In the genomic region with DNA sequence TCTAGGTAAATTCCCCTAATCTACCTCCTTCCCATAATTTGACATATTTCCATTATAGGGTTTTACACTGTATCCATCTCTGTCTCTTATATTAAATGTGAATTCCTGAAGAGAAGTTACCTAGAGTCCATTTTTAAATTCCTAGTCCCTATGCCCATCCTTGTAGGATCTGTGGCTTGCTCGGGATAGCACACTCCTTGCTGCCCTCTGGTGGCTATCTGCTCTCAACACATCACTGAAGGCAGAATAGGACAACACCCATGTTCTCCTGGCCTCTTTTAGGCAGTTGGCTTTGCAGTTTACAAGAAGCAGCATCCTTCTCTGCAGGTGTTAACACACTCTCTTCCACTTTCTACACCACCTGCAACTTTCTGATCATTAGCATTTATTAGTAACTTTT, we compare ENCODE assay signal across 10 mouse cellular contexts. TPM values are rescaled to one million over a fixed set of nuclear protein-coding genes. Genes with fewer than 3 reads are reported as not detected.
DNase-seq lines count a peak whose midpoint lies in the region; ATAC-seq lines count a peak whose summit lies in the region.
"Had no signal": no experiment of that assay in that cellular context is flagged by ENCODE, and none has a peak within 500 bp of the region (broad histone marks: within the 10 kb centered on the region; RNA-seq: fewer than 3 reads in every experiment).

No protein-coding gene starts in this region.

- no peak overlapping the region for H3K27ac ChIP-seq in forebrain, embryonic 11.5 days (ENCODE audit: low read depth, low read length)
- H3K27ac ChIP-seq in forebrain, embryonic 16.5 days (ENCODE audit: low read length), result no peak overlapping the region
- H3K27ac ChIP-seq: hindbrain, embryonic 15.5 days; neural tube, embryonic 13.5 days had no signal

- no peaks in the 10 kb centered on the region for H3K36me3 ChIP-seq in forebrain, embryonic 11.5 days (ENCODE audit: control insufficient read depth, insufficient read depth, low read length)
- no peaks in the 10 kb centered on the region for H3K36me3 ChIP-seq in forebrain, embryonic 16.5 days (ENCODE audit: control insufficient read depth, insufficient read depth)
- H3K36me3 ChIP-seq: hindbrain, embryonic 15.5 days; neural tube, embryonic 13.5 days had no signal

- 9% methylated on average over 1 of the region's 1 CpGs for WGBS in forebrain, embryonic 11.5 days
- WGBS in forebrain, embryonic 16.5 days, result 2% methylated on average over 1 of the region's 1 CpGs

- peaks cover 4% of the 10 kb centered on the region for H3K4me1 ChIP-seq in forebrain, embryonic 11.5 days (replicated peaks; ENCODE audit: control insufficient read depth, insufficient read depth, low read length)
- peaks cover 9% of the 10 kb centered on the region for H3K4me1 ChIP-seq in forebrain, embryonic 16.5 days (replicated peaks; ENCODE audit: control insufficient read depth, insufficient read depth, low read length)

- H3K4me3 ChIP-seq in forebrain, embryonic 11.5 days (ENCODE audit: low read depth, low read length), result no peak overlapping the region
- H3K4me3 ChIP-seq in forebrain, embryonic 16.5 days (replicated peaks; ENCODE audit: low read length), result no peak overlapping the region
- H3K4me3 ChIP-seq: hindbrain, embryonic 15.5 days; neural tube, embryonic 13.5 days had no signal

- DNase-seq in forebrain, embryonic 11.5 days (ENCODE audit: low spot score), result peak; percentile 72
- peak; percentile 20 for DNase-seq in ovary, postnatal 14 days (ENCODE audit: low spot score)
- no peak for DNase-seq in ovary, adult 18-20 months (ENCODE audit: low spot score)
- DNase-seq in cerebellum, adult 11-12 months, result peak; percentile 53
- DNase-seq in frontal cortex, postnatal 36 days (ENCODE audit: low spot score in 2 of 2), result peak; percentile 38 to 57
- peak; percentile 62 for DNase-seq in left cerebral cortex, postnatal 4 days
- DNase-seq in telencephalon, adult 2 months (ENCODE audit: low read depth, low spot score), result peak; percentile 21

- intact Hi-C loops in left cerebral cortex, postnatal 4 days (cut with DNase I), result loop anchor here (10.0 kb wide), 1 partner anchor 758 kb away; no protein-coding TSS in a partner anchor

- no peaks in the 10 kb centered on the region for H3K9me3 ChIP-seq in forebrain, embryonic 11.5 days (ENCODE audit: control insufficient read depth, low read length)
- no peaks in the 10 kb centered on the region for H3K9me3 ChIP-seq in forebrain, embryonic 16.5 days (ENCODE audit: control insufficient read depth, low read length)
- H3K9me3 ChIP-seq: hindbrain, embryonic 15.5 days; neural tube, embryonic 13.5 days had no signal

- no peaks in the 10 kb centered on the region for H3K27me3 ChIP-seq in forebrain, embryonic 11.5 days (ENCODE audit: control insufficient read depth, insufficient read depth, low read length)
- no peaks in the 10 kb centered on the region for H3K27me3 ChIP-seq in forebrain, embryonic 16.5 days (replicated peaks; ENCODE audit: control insufficient read depth, insufficient read depth, low read length)
- H3K27me3 ChIP-seq: hindbrain, embryonic 15.5 days; neural tube, embryonic 13.5 days had no signal

- ATAC-seq in forebrain, embryonic 11.5 days (replicated peaks; ENCODE audit: low FRiP score), result no peak
- ATAC-seq in forebrain, embryonic 16.5 days, result no peak

- H3K9ac ChIP-seq in forebrain, embryonic 11.5 days (ENCODE audit: low read length), result no peak overlapping the region
- no peak overlapping the region for H3K9ac ChIP-seq in forebrain, embryonic 16.5 days (replicated peaks; ENCODE audit: low read depth, low read length)
- H3K9ac ChIP-seq: hindbrain, embryonic 15.5 days; neural tube, embryonic 13.5 days had no signal

- no peak overlapping the region for H3K4me2 ChIP-seq in forebrain, embryonic 11.5 days (ENCODE audit: low read depth, low read length, severe bottlenecking)
- no peak overlapping the region for H3K4me2 ChIP-seq in forebrain, embryonic 16.5 days (ENCODE audit: low read length)
- H3K4me2 ChIP-seq: hindbrain, embryonic 15.5 days; neural tube, embryonic 13.5 days had no signal

RNA-seq across cellular contexts. Expression of gene Snx19, which starts 4.0 kb away (rescaled TPM):
- polyA plus RNA-seq in forebrain, embryonic 11.5 days (2014; fragmentation: Nextera tagmentation; extraction: Ambion mirVana), result 25.4 and 25.9 TPM in 2 replicates
- 19.3 and 22.1 TPM in 2 replicates for polyA plus RNA-seq in forebrain, embryonic 16.5 days (2015; fragmentation: Nextera tagmentation; extraction: Ambion mirVana)
- 10 to 100 TPM; 28.6 to 31.6 TPM for total RNA-seq in left cerebral cortex, postnatal 4 days (2021)
